Mouse (Mus musculus) gastrocnemius, adult 18-20 months (tissue): ENCODE results near the gene Hist2h2ac. TPM values are rescaled to one million over a fixed set of nuclear protein-coding genes. Genes with fewer than 3 reads are reported as not detected.
A peak's percentile ranks its signal among the peaks of the same experiment; 100 is the strongest.
"Not testable (repeated sequence)": the region's sequence is repeated elsewhere in the genome, so short reads cannot be mapped to it uniquely, and the experiment has no call there.

Experiments used
- DNase-seq: peaks from one replicate; pipeline ENCODE4 v3.0.0; 2021; ENCODE audit warnings: low spot score
- total RNA-seq, 2 experiments: library from RNA; stranded (reverse); gene quantifications; 2 replicates each; pipeline ENCODE4 v1.2.3; 2021

The Hist2h2ac gene
- total RNA-seq, 2 experiments from 2014 or later, result 6.7 to 12.5 TPM

DNA sequence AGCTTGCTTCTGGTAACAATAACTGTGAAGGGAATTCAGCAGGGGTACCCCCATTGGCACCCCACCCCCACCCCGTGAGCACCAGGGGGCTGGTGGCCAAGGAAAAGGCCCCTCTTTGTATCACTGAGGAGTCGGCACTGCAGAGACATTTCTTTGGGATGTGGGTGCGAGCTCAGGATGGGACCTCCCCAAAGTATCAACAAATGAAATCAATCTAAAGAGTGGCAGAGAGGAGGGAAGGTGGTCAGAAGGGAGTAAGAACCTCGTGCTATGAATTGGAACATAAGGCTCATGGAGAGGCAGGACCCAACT, 28.3 kb upstream of the Hist2h2ac start:
- no peak for DNase-seq

DNA sequence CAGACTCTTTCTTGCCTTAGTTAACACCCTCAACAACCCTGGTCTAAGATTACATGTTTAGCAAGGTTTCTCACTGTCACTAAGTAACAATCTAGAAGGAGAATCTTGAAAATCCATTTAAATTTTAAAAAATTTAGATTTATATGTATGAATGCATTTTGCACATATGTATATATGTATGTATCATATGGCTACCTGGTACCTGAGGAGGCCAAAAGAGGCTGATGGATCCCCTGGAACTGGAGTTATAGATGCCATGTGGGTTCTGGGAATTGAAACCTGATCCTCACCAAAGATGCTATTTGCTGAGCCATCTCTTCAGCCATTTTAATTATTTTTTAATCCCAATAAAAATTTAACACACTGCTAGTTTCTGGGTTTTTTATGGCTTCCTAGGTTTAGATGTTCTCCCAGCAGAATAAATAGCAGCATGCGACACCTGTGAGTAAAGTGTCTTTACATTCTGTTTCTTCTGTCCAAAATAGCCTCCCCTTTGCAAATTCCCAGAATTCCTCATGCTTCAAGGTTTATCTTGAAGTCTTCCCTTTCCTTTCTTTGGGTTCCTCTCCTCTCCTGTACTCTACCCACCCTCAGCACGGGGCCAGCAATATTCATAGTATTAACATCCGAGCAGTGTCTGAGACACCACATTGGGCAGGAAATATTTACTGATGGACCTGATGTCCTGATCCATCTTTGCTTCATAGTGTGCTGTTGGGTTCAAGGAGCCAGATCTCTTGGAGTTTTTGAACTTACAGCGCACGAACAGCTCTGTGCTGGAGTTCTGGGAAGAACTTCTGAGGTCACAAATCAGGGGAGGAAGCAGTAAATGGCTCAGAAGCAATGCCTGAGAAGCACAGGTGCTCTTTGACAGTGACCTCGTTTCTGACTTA, 27.7 kb upstream of the Hist2h2ac start:
- no peak for DNase-seq

DNA sequence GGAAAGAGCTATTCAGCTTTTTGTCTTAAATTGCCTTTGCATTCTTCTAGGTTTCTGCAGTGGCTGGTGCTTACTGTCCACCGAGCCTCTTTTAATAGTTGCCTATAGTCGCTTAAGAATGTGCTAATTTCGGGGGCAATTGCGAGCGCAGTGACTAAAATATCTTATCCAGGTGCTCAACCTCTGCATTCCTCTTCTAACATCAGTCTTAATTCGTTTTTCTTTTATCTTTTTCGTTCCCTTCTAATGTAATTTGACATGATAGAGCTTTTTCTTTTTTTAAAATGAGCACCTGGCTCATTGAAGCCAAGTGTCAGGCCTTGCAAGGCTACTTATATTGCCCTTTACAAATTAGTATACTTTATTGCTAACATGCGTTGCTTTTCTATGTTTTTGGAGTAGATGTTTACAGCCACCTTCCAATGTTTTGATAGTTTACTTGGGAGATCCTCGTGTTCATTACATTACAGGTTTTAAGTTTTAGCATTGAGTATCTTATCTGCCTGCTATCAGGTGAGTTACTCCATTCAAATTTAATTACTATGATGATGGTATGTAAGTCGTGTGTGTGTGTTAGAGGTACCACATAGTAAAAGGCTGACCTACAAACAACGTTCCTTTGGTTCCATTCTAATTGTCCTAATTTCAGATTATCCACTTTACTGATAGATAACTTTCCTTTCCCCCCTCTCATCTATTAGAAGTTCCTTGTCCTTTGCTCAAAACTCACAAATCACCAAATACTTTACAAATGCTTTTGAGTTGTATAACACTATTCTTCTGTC, 26.9 kb upstream of the Hist2h2ac start:
- no peak for DNase-seq

GRCm38 (mm10) chr3:96246427-96246856, 25.8 kb upstream of the Hist2h2ac start, which contains the start of gene Hist2h3c1:
Gene Hist2h3c1 (plus strand): TSS chr3:96246685.
- not testable (repeated sequence) for DNase-seq

GRCm38 (mm10) chr3:96246018-96246417, 25.3 kb upstream of the Hist2h2ac start:
- not testable (repeated sequence) for DNase-seq

DNA sequence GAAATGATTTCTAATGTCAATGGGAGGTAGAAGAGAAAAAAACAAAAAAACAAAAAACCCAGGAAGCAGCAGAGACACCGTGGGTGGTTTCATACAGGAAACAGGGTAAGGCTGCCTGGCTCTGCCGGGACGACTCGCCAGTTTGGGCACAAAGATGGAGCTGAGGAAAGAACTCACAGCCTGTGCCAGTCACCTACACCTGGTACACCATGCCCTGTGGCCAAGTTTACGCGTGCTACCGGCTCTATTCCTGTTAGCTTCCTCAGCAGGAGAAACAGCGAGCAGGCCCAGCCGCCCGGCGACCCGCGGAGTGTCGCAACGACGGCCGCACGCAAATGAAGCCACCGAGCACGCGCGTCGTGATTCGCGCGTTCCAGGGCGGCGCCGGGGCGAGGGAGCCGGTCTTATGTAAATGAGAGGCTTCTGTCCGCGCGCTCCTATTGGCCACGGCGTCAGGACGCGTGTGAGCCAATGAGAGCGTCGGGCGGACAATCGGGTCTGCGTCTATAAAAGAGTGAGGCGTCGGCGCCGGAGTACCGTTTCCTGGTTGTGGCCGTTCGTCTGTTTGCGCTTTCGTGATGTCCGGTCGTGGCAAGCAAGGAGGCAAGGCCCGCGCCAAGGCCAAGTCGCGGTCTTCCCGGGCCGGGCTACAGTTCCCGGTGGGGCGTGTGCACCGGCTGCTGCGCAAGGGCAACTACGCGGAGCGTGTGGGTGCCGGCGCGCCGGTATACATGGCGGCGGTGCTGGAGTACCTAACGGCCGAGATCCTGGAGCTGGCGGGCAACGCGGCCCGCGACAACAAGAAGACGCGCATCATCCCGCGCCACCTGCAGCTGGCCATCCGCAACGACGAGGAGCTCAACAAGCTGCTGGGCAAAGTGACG, 24.6 kb upstream of the Hist2h2ac start, which contains the start of gene Hist2h2aa1:
TSS of gene Hist2h2aa1 (plus strand) at position 495 of the 884 bp plus-strand sequence.
- peak; percentile 86 for DNase-seq

- no peak for DNase-seq
These were observed 23.4 kb upstream of the Hist2h2ac start for GRCm38 (mm10) chr3:96243921-96244572.

DNA sequence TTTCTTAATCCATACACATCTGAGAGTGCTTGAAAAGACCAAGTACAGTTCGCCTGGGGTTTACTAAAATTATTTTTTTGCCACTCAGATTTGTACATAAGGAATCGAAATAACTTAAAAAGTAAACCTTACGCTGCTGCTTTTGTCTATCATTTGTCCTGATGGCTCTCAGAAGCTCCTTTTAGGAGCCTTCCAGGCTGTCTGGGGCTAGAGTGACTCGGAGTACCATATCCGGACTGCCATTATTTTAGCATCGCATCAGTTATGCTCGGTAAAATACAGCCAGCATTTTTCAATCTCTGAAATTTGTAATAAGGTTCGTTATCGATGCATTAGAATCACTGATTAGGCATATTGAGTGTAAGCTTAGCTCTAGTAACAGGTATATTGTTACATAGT, 20.1 kb upstream of the Hist2h2ac start:
- no peak for DNase-seq

DNA sequence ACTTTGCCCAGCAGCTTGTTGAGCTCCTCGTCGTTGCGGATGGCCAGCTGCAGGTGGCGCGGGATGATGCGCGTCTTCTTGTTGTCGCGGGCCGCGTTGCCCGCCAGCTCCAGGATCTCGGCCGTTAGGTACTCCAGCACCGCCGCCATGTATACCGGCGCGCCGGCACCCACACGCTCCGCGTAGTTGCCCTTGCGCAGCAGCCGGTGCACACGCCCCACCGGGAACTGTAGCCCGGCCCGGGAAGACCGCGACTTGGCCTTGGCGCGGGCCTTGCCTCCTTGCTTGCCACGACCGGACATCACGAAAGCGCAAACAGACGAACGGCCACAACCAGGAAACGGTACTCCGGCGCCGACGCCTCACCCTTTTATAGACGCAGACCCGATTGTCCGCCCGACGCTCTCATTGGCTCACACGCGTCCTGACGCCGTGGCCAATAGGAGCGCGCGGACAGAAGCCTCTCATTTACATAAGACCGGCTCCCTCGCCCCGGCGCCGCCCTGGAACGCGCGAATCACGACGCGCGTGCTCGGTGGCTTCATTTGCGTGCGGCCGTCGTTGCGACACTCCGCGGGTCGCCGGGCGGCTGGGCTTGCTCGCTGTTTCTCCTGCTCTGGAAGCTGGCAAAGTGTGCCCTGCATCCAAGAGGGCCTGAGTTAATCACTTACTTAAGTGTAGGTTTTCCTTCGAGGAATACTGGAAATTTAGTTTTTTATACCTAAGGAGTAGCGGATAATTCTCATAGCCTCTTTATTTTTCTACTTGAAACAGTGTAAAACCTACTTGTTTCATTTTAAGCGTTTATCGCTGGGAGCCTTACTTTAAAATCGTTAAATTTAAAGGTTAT, 19.5 kb upstream of the Hist2h2ac start, which contains the start of gene Hist2h2aa2:
TSS of gene Hist2h2aa2 (minus strand) at position 328 of the 850 bp plus-strand sequence.
- DNase-seq, result peak; percentile 95

DNA sequence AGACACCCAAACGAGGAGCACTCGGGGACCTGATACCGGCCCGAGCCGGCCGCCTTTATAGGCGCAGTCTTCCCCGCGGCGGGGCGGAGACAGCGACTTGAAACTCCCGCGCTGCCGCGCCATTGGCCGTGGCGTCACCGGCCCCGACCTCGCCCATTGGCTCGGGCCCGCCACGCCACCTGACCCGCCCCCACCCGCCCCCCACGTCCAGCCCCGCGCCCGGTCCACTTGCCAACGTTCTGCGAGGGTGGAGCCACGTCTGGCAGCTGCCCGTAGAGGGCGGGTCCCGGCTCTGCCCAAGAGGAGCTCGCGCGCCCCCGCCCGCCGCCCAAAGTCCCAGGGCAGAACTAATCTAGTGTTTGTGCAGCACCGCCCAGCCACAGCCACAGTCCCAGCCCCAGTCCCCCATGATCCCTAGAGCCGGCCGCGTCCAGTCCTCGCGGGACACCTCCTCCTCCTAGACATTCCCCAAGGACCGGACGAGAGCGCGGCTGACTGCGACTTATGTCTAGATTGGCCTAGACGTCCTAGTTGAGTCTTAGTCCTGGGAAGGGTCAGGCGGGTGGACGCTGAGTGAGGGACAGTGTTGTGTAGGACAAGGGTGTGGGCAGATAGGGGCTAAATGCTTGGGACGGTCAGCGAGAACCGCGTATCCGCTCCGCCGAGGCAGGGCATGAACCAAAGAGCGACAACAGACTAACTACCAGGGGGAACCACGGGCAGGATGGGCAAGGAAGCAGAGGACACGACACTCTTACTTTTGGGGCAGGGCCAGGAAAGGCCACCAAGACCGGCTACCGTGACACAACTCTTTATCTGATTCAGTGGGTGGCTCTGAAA, 18.5 kb upstream of the Hist2h2ac start, which contains the start of gene Hist2h3c2:
TSS of gene Hist2h3c2 (minus strand) at position 174 of the 840 bp plus-strand sequence.
- not testable (repeated sequence) for DNase-seq

- DNase-seq, result no peak
These were observed 17.3 kb upstream of the Hist2h2ac start for GRCm38 (mm10) chr3:96237904-96238511.

- no peak for DNase-seq
These were observed 16.7 kb upstream of the Hist2h2ac start for GRCm38 (mm10) chr3:96237335-96237903.

DNA sequence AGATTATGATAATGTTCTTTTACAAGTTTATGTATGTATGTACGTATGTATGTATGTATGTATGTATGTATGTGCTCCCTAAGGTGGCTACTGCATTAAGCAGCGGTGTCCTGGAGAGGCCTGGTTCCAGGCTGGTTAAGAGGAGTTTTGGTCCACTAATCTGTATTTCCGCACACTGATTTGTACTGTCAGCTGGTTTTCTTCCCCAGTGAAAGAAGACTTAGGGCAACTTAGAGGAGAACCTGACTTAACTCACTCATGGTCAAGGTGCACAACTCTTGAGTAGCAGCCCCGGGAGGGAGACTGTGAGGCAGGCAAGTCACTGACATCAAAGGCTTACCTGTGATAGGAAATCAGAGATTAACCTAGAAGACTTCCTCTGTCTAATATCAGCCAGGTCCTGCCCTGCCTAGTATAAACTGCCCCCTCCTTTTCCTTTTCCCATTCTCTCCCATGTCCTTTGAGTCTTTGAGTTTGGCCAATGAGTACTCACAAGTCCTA, 16.2 kb upstream of the Hist2h2ac start:
- no peak for DNase-seq

GRCm38 (mm10) chr3:96235836-96236235, 15.2 kb upstream of the Hist2h2ac start:
- DNase-seq, result no peak

DNA sequence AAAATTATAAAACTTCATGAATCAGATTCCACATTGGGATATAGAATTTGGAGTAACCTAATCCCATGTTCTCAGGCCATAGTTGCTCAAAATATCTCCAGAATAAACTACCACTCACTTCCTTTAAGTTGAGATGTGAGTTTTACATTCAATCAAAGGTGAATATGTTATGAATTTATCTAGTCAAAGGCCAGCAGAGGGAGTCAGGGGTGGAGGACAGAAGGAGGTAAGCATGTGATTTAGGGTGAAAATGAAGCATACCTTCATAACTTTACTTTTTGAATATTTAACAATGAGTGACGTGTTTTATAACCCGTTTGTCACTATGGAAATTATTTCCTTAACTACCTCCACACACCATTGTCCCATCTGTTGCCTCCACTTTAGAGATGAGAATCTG, 14.2 kb upstream of the Hist2h2ac start:
- no peak for DNase-seq

GRCm38 (mm10) chr3:96231758-96232120, 11.1 kb upstream of the Hist2h2ac start:
- DNase-seq, result no peak

DNA sequence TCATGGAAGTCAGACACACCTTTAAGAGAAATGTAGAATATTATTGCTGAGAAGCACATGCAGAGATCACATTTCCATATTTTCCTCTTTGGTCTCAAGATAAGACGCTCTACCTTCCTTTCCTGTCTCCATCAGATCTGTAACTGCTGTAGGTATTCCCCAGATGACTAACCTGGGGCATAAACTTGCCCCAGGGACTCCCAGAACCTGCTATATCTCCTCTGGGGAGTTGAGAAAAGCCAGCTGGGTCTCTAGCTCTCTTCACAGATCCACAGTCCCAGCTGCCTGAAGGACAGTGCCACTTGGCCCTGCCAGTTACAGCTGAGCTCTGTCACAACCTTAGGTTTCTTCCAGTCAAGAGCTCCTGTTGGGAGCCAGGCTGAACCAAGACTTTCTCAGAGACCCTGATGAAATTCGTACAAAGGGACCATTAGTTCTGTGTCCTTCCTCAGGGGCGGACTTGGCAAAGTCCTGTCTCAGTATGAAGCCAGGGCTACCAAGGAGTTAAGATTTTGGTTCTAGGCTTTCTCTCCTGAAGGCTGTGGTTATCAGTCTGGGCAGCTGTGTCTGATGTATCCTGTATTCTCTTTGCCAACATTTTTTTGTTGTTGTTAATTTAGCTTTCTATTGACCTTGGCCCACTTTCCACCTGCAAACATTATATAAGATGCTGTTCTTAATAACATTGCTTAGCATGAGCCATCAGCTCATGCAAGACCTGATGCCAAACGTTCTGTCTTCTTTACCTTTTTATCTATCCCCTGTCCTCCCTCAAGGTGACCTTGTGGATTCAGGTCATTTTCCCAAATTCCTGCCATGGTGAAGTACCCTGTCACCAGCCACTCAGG, 10.5 kb upstream of the Hist2h2ac start:
- DNase-seq, result no peak
